Mouse (Mus musculus): ENCODE results near the gene Gm5134. TPM values are rescaled to one million over a fixed set of nuclear protein-coding genes. Genes with fewer than 3 reads are reported as not detected.

Gene Gm5134
- polyA plus RNA-seq, 1 experiment from 2014 or later, result 0.16 TPM

GRCm38 (mm10) chr10:76046754-76047153 lies 92.4 kb downstream of the Gm5134 start:
- 0 out of 2 replicates have a peak, but pooled peaks cover 6% of the 10 kb centered on the region for H3K36me3 ChIP-seq (ENCODE audit: insufficient read depth, low read length)
- TF ChIP-seq CTCF (IDR thresholded peaks at IDR 0.05; ENCODE audit: low read depth), result no peak
- ATAC-seq (replicated peaks; ENCODE audit: low FRiP score, low read depth) (no peak), DNase-seq (ENCODE audit: low spot score) (no peak)
- no peaks in the 10 kb centered on the region for H3K9me3 ChIP-seq (replicated peaks; ENCODE audit: low read length)
- H3K4me1 ChIP-seq (replicated peaks; ENCODE audit: insufficient read depth, low read length), result no peaks in the 10 kb centered on the region
- no peak overlapping the region for H3K9ac ChIP-seq (ENCODE audit: low read depth, low read length)
- no peak overlapping the region for H3K27ac ChIP-seq
- H3K4me2 ChIP-seq (ENCODE audit: low read length), result no peak overlapping the region
- no peak overlapping the region for H3K4me3 ChIP-seq (replicated peaks; ENCODE audit: low read depth, low read length)
- WGBS, result 42% methylated on average over 1 of the region's 1 CpGs
- no peaks in the 10 kb centered on the region for H3K27me3 ChIP-seq (ENCODE audit: insufficient read depth, low read length)

DNA sequence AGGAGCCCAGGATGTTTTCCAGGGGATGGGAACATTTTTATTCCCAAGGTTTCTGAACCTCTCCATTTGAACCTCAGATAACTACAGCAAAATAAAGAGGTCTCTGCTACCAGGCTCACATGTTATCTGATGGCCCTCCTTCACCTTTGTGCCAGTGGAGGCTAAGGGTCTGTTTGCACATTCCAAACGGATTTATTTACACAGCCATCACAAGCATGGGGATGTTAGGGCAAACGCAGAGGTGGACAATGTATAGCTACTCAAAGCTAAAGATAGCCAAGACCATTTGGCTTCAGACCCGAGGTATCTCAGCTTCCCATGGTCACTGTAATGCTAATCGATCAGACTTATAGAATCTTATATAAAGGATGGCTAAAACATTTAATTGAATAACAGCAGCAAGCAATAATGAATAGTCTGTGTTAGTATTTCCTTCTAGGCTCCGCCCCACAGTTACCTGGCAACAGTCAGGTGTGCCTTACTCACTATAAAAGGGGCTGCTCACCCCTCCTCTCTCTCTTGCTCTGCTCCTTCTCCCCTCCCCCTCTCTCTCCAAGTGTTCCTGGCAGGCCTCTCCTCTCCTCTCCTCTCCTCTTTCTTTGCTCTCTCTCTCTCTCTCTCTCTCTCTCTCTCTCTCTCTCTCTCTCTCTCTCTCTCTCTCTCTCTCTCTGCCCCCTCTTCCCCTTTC lies 93.0 kb downstream of the Gm5134 start:
- ATAC-seq (replicated peaks; ENCODE audit: low FRiP score, low read depth) (no peak), DNase-seq (ENCODE audit: low spot score) (no peak)
- Histone ChIP-seq H3K27ac (no peak overlapping the region), H3K9ac (ENCODE audit: low read depth, low read length) (no peak overlapping the region), H3K36me3 (ENCODE audit: insufficient read depth, low read length) (0 out of 2 replicates have a peak, but pooled peaks cover 6% of the 10 kb centered on the region), H3K4me1 (replicated peaks; ENCODE audit: insufficient read depth, low read length) (no peaks in the 10 kb centered on the region), H3K27me3 (ENCODE audit: insufficient read depth, low read length) (no peaks in the 10 kb centered on the region), H3K4me3 (replicated peaks; ENCODE audit: low read depth, low read length) (no peak overlapping the region), H3K9me3 (replicated peaks; ENCODE audit: low read length) (no peaks in the 10 kb centered on the region), H3K4me2 (ENCODE audit: low read length) (no peak overlapping the region)
- no peak for TF ChIP-seq CTCF (IDR thresholded peaks at IDR 0.05; ENCODE audit: low read depth)
- WGBS, result 44% methylated on average over 5 of the region's 5 CpGs

DNA sequence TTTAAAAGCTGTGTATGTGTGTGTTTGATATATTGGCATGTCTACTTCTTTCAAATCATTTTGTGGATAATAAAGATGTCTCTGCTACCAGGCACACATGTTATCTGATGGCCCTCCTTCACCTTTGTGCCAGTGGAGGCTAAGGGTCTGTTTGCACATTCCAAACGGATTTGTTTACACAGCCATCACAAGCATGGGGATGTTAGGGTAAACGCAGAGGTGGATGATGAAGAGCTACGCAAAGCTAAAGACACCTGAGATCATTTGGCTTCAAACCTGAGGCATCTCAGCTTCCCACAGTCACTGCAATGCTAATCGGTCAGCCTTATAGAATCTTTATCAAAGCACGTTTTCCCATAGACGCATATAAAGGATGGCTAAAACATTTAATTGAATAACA lies 94.7 kb downstream of the Gm5134 start:
- ATAC-seq (replicated peaks; ENCODE audit: low FRiP score, low read depth), result no peak
- Histone ChIP-seq H3K27me3 (ENCODE audit: insufficient read depth, low read length) (no peaks in the 10 kb centered on the region), H3K9ac (ENCODE audit: low read depth, low read length) (no peak overlapping the region), H3K4me2 (ENCODE audit: low read length) (no peak overlapping the region), H3K4me3 (replicated peaks; ENCODE audit: low read depth, low read length) (no peak overlapping the region), H3K36me3 (ENCODE audit: insufficient read depth, low read length) (no peaks in the 10 kb centered on the region), H3K9me3 (replicated peaks; ENCODE audit: low read length) (no peaks in the 10 kb centered on the region), H3K4me1 (replicated peaks; ENCODE audit: insufficient read depth, low read length) (no peaks in the 10 kb centered on the region), H3K27ac (no peak overlapping the region)
- 32% methylated on average over 6 of the region's 6 CpGs for WGBS
- DNase-seq (ENCODE audit: low spot score), result no peak
- TF ChIP-seq CTCF (IDR thresholded peaks at IDR 0.05; ENCODE audit: low read depth), result no peak

GRCm38 (mm10) chr10:76051860-76052259 lies 97.5 kb downstream of the Gm5134 start:
- Histone ChIP-seq H3K4me2 (ENCODE audit: low read length) (no peak overlapping the region), H3K36me3 (ENCODE audit: insufficient read depth, low read length) (no peaks in the 10 kb centered on the region), H3K27ac (no peak overlapping the region), H3K9me3 (replicated peaks; ENCODE audit: low read length) (no peaks in the 10 kb centered on the region), H3K27me3 (ENCODE audit: insufficient read depth, low read length) (no peaks in the 10 kb centered on the region), H3K4me1 (replicated peaks; ENCODE audit: insufficient read depth, low read length) (no peaks in the 10 kb centered on the region), H3K4me3 (replicated peaks; ENCODE audit: low read depth, low read length) (no peak overlapping the region), H3K9ac (ENCODE audit: low read depth, low read length) (no peak overlapping the region)
- TF ChIP-seq CTCF (IDR thresholded peaks at IDR 0.05; ENCODE audit: low read depth), result no peak
- ATAC-seq (replicated peaks; ENCODE audit: low FRiP score, low read depth) (no peak), DNase-seq (ENCODE audit: low spot score) (no peak)
- WGBS, result 73% methylated on average over 11 of the region's 11 CpGs

Small RNAs within 50 kb of the gene (microRNA-seq; reads per million reads assigned to microRNA genes)
- not detected for gene Mir6409

Other genes starting within 250 kb of the Gm5134 start
- gene Cabin1, start 190.2 kb upstream of the Gm5134 start, polyA plus RNA-seq (2015; fragmentation: Nextera tagmentation; extraction: Ambion mirVana), result 20.5 and 24.0 TPM in 2 replicates
- gene Ddt, start 181.1 kb upstream of the Gm5134 start, polyA plus RNA-seq (2015; fragmentation: Nextera tagmentation; extraction: Ambion mirVana), result 183 and 188 TPM in 2 replicates
- 0.71 TPM in 1 of 2 replicates, not detected in the other for gene Gm20441, start 173.6 kb upstream of the Gm5134 start, polyA plus RNA-seq (2015; fragmentation: Nextera tagmentation; extraction: Ambion mirVana)
- 76.5 and 78.3 TPM in 2 replicates for gene Gstt3, start 173.1 kb upstream of the Gm5134 start, polyA plus RNA-seq (2015; fragmentation: Nextera tagmentation; extraction: Ambion mirVana)
- 33.2 and 34.4 TPM in 2 replicates for gene Gstt1, start 155.9 kb upstream of the Gm5134 start, polyA plus RNA-seq (2015; fragmentation: Nextera tagmentation; extraction: Ambion mirVana)
- not detected in 2 replicates for gene Gstt4, start 132.0 kb upstream of the Gm5134 start, polyA plus RNA-seq (2015; fragmentation: Nextera tagmentation; extraction: Ambion mirVana)
- gene Gstt2, start 117.1 kb upstream of the Gm5134 start, polyA plus RNA-seq (2015; fragmentation: Nextera tagmentation; extraction: Ambion mirVana), result 125 and 129 TPM in 2 replicates
- gene Mif, start 94.3 kb upstream of the Gm5134 start, polyA plus RNA-seq (2015; fragmentation: Nextera tagmentation; extraction: Ambion mirVana), result 1,473 and 1,501 TPM in 2 replicates
- 2.8 and 3.3 TPM in 2 replicates for gene Derl3, start 61.1 kb upstream of the Gm5134 start, polyA plus RNA-seq (2015; fragmentation: Nextera tagmentation; extraction: Ambion mirVana)
- 149 and 168 TPM in 2 replicates for gene Smarcb1, start 32.9 kb upstream of the Gm5134 start, polyA plus RNA-seq (2015; fragmentation: Nextera tagmentation; extraction: Ambion mirVana)
- 520 and 541 TPM in 2 replicates for gene Chchd10, start 21.4 kb upstream of the Gm5134 start, polyA plus RNA-seq (2015; fragmentation: Nextera tagmentation; extraction: Ambion mirVana)
- 39.4 and 43.2 TPM in 2 replicates for gene Mmp11, start 18.0 kb upstream of the Gm5134 start, polyA plus RNA-seq (2015; fragmentation: Nextera tagmentation; extraction: Ambion mirVana)
- 0.32 and 0.39 TPM in 2 replicates for gene Gm867, start 13.8 kb upstream of the Gm5134 start, polyA plus RNA-seq (2015; fragmentation: Nextera tagmentation; extraction: Ambion mirVana)
- gene Vpreb3, start 11.5 kb upstream of the Gm5134 start, polyA plus RNA-seq (2015; fragmentation: Nextera tagmentation; extraction: Ambion mirVana), result 0.78 and 0.97 TPM in 2 replicates
- 12.4 and 15.1 TPM in 2 replicates for gene Zfp280b, start 78.1 kb downstream of the Gm5134 start, polyA plus RNA-seq (2015; fragmentation: Nextera tagmentation; extraction: Ambion mirVana)
- 0.06 and 0.14 TPM in 2 replicates for gene Slc5a4b, start 156.4 kb downstream of the Gm5134 start, polyA plus RNA-seq (2015; fragmentation: Nextera tagmentation; extraction: Ambion mirVana)
- not detected in 2 replicates for gene Slc5a4a, start 192.9 kb downstream of the Gm5134 start, polyA plus RNA-seq (2015; fragmentation: Nextera tagmentation; extraction: Ambion mirVana)

All from kidney, postnatal 0 days (tissue).